Mouse (Mus musculus) forebrain, embryonic 10.5 days (tissue): Measurements from ENCODE around the gene C3. TPM values are rescaled to one million over a fixed set of nuclear protein-coding genes. Genes with fewer than 3 reads are reported as not detected.

Source experiments
- DNase-seq: peaks from one replicate; pipeline ENCODE4 v3.0.0-alpha.2; 2017; ENCODE audit warnings: low spot score; ENCODE audit errors: extremely low spot score
- H3K27ac ChIP-seq: fragments of 300-500 bp; sonication (generic); 2 replicates; pipeline ENCODE4 v1.5.1; 2016; ENCODE audit warnings: mild to moderate bottlenecking
- H3K27me3 ChIP-seq: fragments of 300-500 bp; sonication (generic); 2 replicates; pipeline ENCODE4 v1.6.1; 2016; ENCODE audit warnings: mild to moderate bottlenecking; ENCODE audit not compliant: poor library complexity, severe bottlenecking
- H3K36me3 ChIP-seq: fragments of 300-500 bp; sonication (generic); replicated peaks from 2 replicates; pipeline ENCODE4 v1.6.1; 2016; ENCODE audit warnings: mild to moderate bottlenecking, moderate library complexity
- H3K4me1 ChIP-seq: fragments of 300-500 bp; sonication (generic); 2 replicates; pipeline ENCODE4 v1.6.1; 2016
- H3K4me3 ChIP-seq: fragments of 300-500 bp; sonication (generic); 2 replicates; pipeline ENCODE4 v1.5.1; 2016; ENCODE audit warnings: mild to moderate bottlenecking, moderate library complexity
- H3K9me3 ChIP-seq: fragments of 300-500 bp; sonication (generic); 2 replicates; pipeline ENCODE4 v1.6.1; 2016; ENCODE audit warnings: mild to moderate bottlenecking, moderate library complexity
- WGBS: fragments of 180-500 bp; shearing (Covaris S2); methylation state at CpG from one replicate; pipeline ENCODE4 v1.1.7; 2016; 5-methylcytosine and 5-hydroxymethylcytosine counted together
- polyA plus RNA-seq: library from polyadenylated mRNA; unstranded; fragments of >200 nt; fragmentation: Nextera tagmentation; extraction: Ambion mirVana; gene quantifications from 2 replicates; pipeline ENCODE4 v1.2.1, GENCODE M21; 2016

The C3 gene
- 0.30 TPM in 1 of 2 replicates, not detected in the other for polyA plus RNA-seq

- no peaks in the 10 kb centered on the region for H3K27me3 ChIP-seq
- H3K4me1 ChIP-seq: no peaks in the 10 kb centered on the region
- H3K36me3 ChIP-seq: no peaks in the 10 kb centered on the region
- no peak for DNase-seq
- no peaks in the 10 kb centered on the region for H3K9me3 ChIP-seq
- no peak within 1 kb of the TSS for H3K4me3 ChIP-seq
- H3K27ac ChIP-seq: no peak within 1 kb of the TSS
- WGBS: 85% methylated on average over 3 of the region's 3 CpGs
These were observed at the start of gene C3 for GRCm38 (mm10) chr17:57228014-57228413. Gene C3, minus strand, starts transcription at chr17:57228136.

- Histone ChIP-seq H3K27me3 (peaks cover 65% of the 10 kb centered on the region), H3K9me3 (no peaks in the 10 kb centered on the region), H3K4me1 (peaks cover 23% of the 10 kb centered on the region), H3K4me3 (peak overlapping the region; percentile 54), H3K36me3 (no peaks in the 10 kb centered on the region), H3K27ac (peak overlapping the region; percentile 66; the same call in 1 of the 2 replicates)
- DNase-seq: peak; percentile 76
- WGBS: under 1% methylated on average over 20 of the region's 20 CpGs
These were observed 48.7 kb upstream of the C3 start for GRCm38 (mm10) chr17:57276634-57277121.

- peaks cover 66% of the 10 kb centered on the region for H3K27me3 ChIP-seq
- no peaks in the 10 kb centered on the region for H3K36me3 ChIP-seq
- H3K27ac ChIP-seq: 0 out of 2 replicates have a peak overlapping the region, but pooled peaks have one; percentile 8
- no peaks in the 10 kb centered on the region for H3K9me3 ChIP-seq
- no peak for DNase-seq
- peaks cover 23% of the 10 kb centered on the region for H3K4me1 ChIP-seq
- peak overlapping the region; percentile 54 for H3K4me3 ChIP-seq
- 4% methylated on average over 13 of the region's 13 CpGs for WGBS
These were observed 48.0 kb upstream of the C3 start for GRCm38 (mm10) chr17:57275997-57276351.

GRCm38 (mm10) chr17:57275111-57275996, 47.4 kb upstream of the C3 start:
- under 1% methylated on average over 53 of the region's 53 CpGs for WGBS
- Histone ChIP-seq H3K9me3 (no peaks in the 10 kb centered on the region), H3K27ac (no peak overlapping the region), H3K36me3 (no peaks in the 10 kb centered on the region), H3K4me3 (peak overlapping the region; percentile 54), H3K27me3 (peaks cover 66% of the 10 kb centered on the region), H3K4me1 (peaks cover 23% of the 10 kb centered on the region)
- peak; percentile 74 for DNase-seq

- H3K27ac ChIP-seq: no peak overlapping the region
- H3K4me3 ChIP-seq: peak overlapping the region; percentile 54
- 6% methylated on average over 15 of the region's 15 CpGs for WGBS
- peaks cover 64% of the 10 kb centered on the region for H3K27me3 ChIP-seq
- H3K4me1 ChIP-seq: peaks cover 23% of the 10 kb centered on the region
- no peak for DNase-seq
- H3K9me3 ChIP-seq: no peaks in the 10 kb centered on the region
- no peaks in the 10 kb centered on the region for H3K36me3 ChIP-seq
These were observed 46.8 kb upstream of the C3 start for GRCm38 (mm10) chr17:57274686-57275085.

- Histone ChIP-seq H3K36me3 (no peaks in the 10 kb centered on the region), H3K9me3 (no peaks in the 10 kb centered on the region), H3K4me3 (no peak overlapping the region), H3K27me3 (peaks cover 56% of the 10 kb centered on the region), H3K4me1 (peaks cover 23% of the 10 kb centered on the region), H3K27ac (no peak overlapping the region)
- DNase-seq: no peak
- 48% methylated on average over 7 of the region's 7 CpGs for WGBS
These were observed 45.9 kb upstream of the C3 start for GRCm38 (mm10) chr17:57273846-57274245.

GRCm38 (mm10) chr17:57271301-57271700, 43.4 kb upstream of the C3 start:
- no peak overlapping the region for H3K27ac ChIP-seq
- peaks cover 45% of the 10 kb centered on the region for H3K27me3 ChIP-seq
- DNase-seq: no peak
- whole genome bisulfite sequencing: 65% methylated on average over 9 of the region's 9 CpGs
- no peak overlapping the region for H3K4me3 ChIP-seq
- H3K4me1 ChIP-seq: peaks cover 17% of the 10 kb centered on the region
- H3K9me3 ChIP-seq: no peaks in the 10 kb centered on the region
- H3K36me3 ChIP-seq: no peaks in the 10 kb centered on the region

- WGBS: 93% methylated on average over 6 of the region's 6 CpGs
- no peak overlapping the region for H3K27ac ChIP-seq
- DNase-seq: no peak
These were observed 39.7 kb upstream of the C3 start for GRCm38 (mm10) chr17:57267556-57268126.

GRCm38 (mm10) chr17:57264972-57265945, 37.3 kb upstream of the C3 start:
- Histone ChIP-seq H3K4me3 (peak overlapping the region; percentile 24; the same call in 1 of the 2 replicates), H3K4me1 (peaks cover 15% of the 10 kb centered on the region), H3K36me3 (peaks cover 45% of the 10 kb centered on the region), H3K27ac (no peak overlapping the region), H3K9me3 (no peaks in the 10 kb centered on the region), H3K27me3 (no peaks in the 10 kb centered on the region)
- WGBS: 27% methylated on average over 21 of the region's 22 CpGs
- DNase-seq: peak; percentile 23

More at GRCm38 (mm10) chr17:57267556-57268126, 39.7 kb upstream of the C3 start:
- Histone ChIP-seq H3K4me1 (peaks cover 15% of the 10 kb centered on the region), H3K36me3 (peaks cover 21% of the 10 kb centered on the region), H3K9me3 (no peaks in the 10 kb centered on the region), H3K27me3 (peaks cover 9% of the 10 kb centered on the region), H3K4me3 (no peak overlapping the region)

- H3K27me3 ChIP-seq: no peaks in the 10 kb centered on the region
- H3K9me3 ChIP-seq: no peaks in the 10 kb centered on the region
- H3K4me3 ChIP-seq: no peak overlapping the region
- 89% methylated on average over 2 of the region's 2 CpGs for WGBS
- H3K36me3 ChIP-seq: peaks cover 56% of the 10 kb centered on the region
- H3K27ac ChIP-seq: no peak overlapping the region
- DNase-seq: no peak
- H3K4me1 ChIP-seq: peaks cover 15% of the 10 kb centered on the region
These were observed 36.2 kb upstream of the C3 start for GRCm38 (mm10) chr17:57264164-57264563.

GRCm38 (mm10) chr17:57262901-57263550, 35.1 kb upstream of the C3 start:
- DNase-seq: no peak
- H3K27ac ChIP-seq: no peak overlapping the region
- no peaks in the 10 kb centered on the region for H3K27me3 ChIP-seq
- no peaks in the 10 kb centered on the region for H3K9me3 ChIP-seq
- H3K36me3 ChIP-seq: peaks cover 68% of the 10 kb centered on the region
- H3K4me1 ChIP-seq: peaks cover 15% of the 10 kb centered on the region
- 94% methylated on average over 17 of the region's 17 CpGs for WGBS
- H3K4me3 ChIP-seq: no peak overlapping the region

GRCm38 (mm10) chr17:57261796-57262195, 33.9 kb upstream of the C3 start:
- DNase-seq: no peak
- H3K4me3 ChIP-seq: no peak overlapping the region
- peaks cover 79% of the 10 kb centered on the region for H3K36me3 ChIP-seq
- no peak overlapping the region for H3K27ac ChIP-seq
- no peaks in the 10 kb centered on the region for H3K9me3 ChIP-seq
- 58% methylated on average over 1 of the region's 1 CpGs for WGBS
- H3K4me1 ChIP-seq: peaks cover 15% of the 10 kb centered on the region
- H3K27me3 ChIP-seq: no peaks in the 10 kb centered on the region
